Mouse (Mus musculus) inflammation-experienced regulatory T-cells, adult 6 months (primary cell): ENCODE results near the gene Akirin2. TPM values are rescaled to one million over a fixed set of nuclear protein-coding genes. Genes with fewer than 3 reads are reported as not detected.
A peak's percentile ranks its signal among the peaks of the same experiment; 100 is the strongest.

ENCODE experiments used
- ATAC-seq: one replicate; pipeline ENCODE4 v1.8.0; 2017
- polyA plus RNA-seq, 3 experiments: library from polyadenylated mRNA; unstranded; fragments of 100-300 nt; shearing (Covaris generic); gene quantifications; one replicate each; pipeline ENCODE4 v1.2.1; 2017

The Akirin2 gene
- polyA plus RNA-seq, 3 experiments from 2014 or later = 9.2 to 14.9 (median 11.9) TPM

DNA sequence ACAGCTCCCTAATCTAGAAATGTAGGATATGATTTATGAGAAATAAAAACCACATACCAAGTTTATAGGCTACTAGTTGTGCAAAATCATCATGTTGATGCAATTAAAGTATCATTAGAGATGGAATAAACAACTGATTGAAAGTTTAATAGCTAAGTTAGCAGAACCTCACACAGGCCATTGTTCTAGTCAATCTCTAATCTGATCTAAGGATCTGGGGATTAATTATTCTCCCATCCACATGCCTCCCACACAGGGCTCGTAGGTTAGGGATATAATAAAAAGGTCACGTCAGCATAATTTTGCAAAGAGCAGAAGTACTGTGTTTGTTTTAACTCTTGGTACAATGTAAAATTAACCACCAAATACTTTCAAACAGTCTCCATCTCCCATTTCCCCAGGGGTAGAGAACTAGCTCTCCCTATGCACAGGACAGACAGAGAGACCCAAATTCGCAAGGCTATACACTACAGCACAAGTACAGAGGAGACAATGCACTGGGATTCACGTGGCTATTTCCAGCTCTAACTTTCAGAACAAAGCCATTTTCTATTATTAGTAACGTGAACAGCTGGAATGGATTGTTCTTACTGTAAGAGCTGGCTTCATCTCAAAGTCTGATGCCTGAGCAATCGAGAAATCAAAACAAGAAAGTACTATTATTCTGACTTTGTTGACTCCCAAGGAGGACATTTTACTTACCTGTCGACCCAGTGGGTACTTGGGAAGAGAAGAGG, 34.3 kb downstream of the Akirin2 start:
- no peak for ATAC-seq

DNA sequence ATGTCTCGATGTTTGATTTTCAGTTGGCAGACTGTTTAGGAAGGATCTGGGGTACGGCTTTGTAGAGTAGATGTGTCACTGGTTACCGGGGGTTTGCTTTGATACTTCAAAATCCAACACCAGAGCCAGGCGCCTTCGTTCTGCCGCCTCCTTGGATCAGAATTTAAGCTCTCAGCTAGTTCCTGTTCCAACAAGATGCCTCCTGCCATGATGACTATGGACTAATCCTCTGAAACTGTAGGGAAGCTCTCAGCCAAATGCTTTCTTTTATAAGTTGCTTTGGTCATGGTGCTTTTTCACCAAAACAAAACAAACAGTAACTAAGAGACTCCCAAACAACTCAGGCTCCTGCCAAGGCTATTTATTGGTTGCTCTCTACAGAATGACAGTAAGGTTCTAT, 52.4 kb downstream of the Akirin2 start:
- ATAC-seq = no peak

DNA sequence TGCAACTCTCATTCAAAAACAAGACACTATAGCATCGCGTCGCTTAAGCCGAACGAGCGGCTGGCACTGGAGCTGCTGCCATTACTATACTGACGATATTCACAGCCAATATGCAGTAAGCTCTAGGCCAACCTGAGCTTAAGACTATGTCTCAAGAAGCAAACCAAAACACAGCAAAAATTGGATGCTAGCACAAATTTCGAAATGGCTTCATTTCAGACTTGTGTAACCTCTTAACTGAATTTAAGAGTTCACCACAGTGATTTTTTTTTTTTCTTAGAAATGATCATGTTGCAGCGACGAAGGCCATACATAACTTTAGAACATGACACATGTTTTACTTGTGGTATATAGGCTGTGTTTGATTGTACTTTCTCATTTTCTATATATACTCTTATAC, 55.9 kb downstream of the Akirin2 start:
- no peak for ATAC-seq

DNA sequence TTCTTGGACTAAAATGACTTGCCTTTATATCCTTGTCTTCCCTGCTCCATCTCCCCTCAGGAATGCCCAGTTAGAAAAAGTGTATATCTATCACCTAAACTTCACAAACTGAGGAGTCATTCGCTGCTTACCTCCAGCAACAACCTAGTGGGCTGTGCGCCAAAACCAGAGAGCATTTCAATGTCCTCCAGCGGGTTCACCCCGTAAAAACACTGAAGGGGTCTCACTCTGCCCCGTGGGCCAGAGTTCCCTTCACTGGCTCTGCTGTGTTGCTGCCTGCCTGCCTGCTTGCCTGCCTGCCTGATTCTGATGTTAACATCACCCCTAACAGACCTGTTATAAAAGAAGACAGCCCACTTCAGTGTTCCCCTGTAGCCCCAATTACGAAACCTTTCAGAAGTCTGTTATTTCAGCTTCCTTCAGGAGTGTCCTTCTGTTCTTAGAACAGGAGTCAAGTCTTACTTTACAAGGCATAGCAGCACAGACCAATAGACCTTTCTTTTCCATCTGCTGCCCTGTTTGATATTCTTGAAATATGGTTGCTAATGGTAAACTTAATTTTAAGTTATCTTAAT, 62.9 kb downstream of the Akirin2 start:
- no peak for ATAC-seq

DNA sequence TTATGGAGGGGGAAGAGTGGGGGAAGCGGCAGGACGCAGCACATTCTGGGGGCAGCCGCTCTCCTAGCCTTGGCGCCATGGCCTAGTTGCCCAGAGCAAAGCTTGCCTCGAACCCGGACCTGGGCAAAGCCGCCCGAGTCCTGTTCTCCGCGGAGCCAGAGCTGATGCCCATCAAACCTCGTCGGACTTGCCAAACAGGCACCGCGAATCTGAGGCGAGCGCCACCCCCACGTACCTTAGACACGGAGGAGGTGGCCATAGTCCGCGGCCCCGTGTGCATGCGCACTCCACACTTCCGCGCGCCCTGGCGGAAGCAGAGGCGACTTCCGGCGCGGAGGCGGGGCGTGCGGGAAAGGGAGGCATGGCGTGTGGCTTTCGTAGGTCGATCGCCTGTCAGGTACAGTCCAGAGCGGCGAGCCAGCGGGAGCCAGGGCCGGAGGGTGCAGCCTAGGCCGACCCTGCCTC, 63.9 kb downstream of the Akirin2 start, which contains the start of the genes Orc3 and Rars2:
Orc3 (minus strand) TSS at position 315 of the 465 bp plus-strand sequence.
Rars2 (plus strand) TSS at position 328 of the 465 bp plus-strand sequence.
- ATAC-seq = peak; percentile 99

DNA sequence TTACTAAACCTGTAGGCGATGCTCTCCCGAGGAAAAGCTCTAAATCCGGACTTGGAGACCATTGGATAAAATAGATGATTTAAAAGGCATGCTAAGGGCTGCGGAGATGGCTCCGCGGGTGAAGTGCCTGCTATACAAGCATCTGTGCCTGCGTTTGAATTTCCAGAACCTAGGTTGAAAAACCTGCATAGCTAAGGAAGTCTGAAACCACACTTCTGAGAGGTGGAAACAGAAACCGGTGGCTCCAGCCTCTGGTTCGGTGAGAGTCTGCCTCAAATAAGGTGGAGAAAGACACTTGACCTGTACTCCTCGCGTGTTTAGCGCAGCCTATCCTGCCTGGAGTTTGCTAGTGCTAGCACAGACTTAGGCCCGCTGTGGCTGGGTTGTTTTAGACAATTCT, 64.6 kb downstream of the Akirin2 start:
- ATAC-seq = peak; percentile 17

DNA sequence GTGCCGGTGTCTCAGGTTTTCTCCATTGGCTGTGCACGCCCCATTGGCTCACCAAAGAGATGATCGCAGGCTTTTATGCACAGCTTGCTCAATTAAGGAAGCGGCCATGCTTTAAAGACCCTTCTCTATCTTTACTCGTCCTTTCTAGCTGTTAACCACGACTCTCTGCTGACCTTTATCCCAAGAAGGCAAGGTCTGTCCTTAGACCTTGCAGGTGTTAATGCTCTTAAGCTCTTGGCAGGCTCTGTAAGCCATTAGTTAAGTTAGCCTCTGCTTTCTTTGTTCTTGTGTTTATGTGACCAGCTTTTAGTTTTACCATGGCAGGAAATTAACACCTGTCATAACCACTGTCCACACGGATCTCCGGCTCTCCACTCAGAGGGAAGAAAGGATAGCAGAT, 65.4 kb downstream of the Akirin2 start:
- no peak for ATAC-seq

Other genes with a start within 250 kb of the Akirin2 start
- gene Orc3, start 64.0 kb downstream of the Akirin2 start, polyA plus RNA-seq = 100 to 1,000 TPM in 2 of 3 experiments, 10 to 100 TPM in 1; 92.5 to 124 (median 103) TPM
- 10 to 100 TPM; 46.3 to 56.7 (median 47.9) TPM for gene Rars2, start 64.0 kb downstream of the Akirin2 start, polyA plus RNA-seq
- gene Slc35a1, start 136.5 kb downstream of the Akirin2 start, polyA plus RNA-seq = 10 to 100 TPM; 27.2 to 40.3 (median 31.1) TPM
- not detected for gene Cfap206, start 179.3 kb downstream of the Akirin2 start, polyA plus RNA-seq
- not detected for gene Gm136, start 205.3 kb downstream of the Akirin2 start, polyA plus RNA-seq
- 10 to 100 TPM; 49.9 to 66.6 (median 62.0) TPM for gene Smim8, start 227.5 kb downstream of the Akirin2 start, polyA plus RNA-seq